Mouse (Mus musculus) heart, embryonic 16.5 days (tissue): Measurements from ENCODE around the gene Fam184a. TPM values are rescaled to one million over a fixed set of nuclear protein-coding genes. Genes with fewer than 3 reads are reported as not detected.
A peak's percentile ranks its signal among the peaks of the same experiment; 100 is the strongest.

Source experiments
- ATAC-seq: fragments of 200-750 bp; cut with Nextera tagmentation; replicated peaks from 2 replicates; pipeline ENCODE4 v1.8.0; 2017; ENCODE audit warnings: moderate number of reproducible peaks; ENCODE audit not compliant: insufficient read depth, low FRiP score; ENCODE audit errors: extremely low read depth
- H3K27ac ChIP-seq: fragments of 300-500 bp; sonication (generic); 2 replicates; pipeline ENCODE4 v1.5.1; 2014; ENCODE audit warnings: mild to moderate bottlenecking, low read length, control low read depth, moderate library complexity
- H3K27me3 ChIP-seq: fragments of 300-500 bp; sonication (generic); 2 replicates; pipeline ENCODE4 v1.6.1; 2014; ENCODE audit warnings: low read length, mixed read lengths; ENCODE audit not compliant: control insufficient read depth, insufficient read depth
- H3K36me3 ChIP-seq: fragments of 300-500 bp; sonication (generic); 2 replicates; pipeline ENCODE4 v1.6.1; 2014; ENCODE audit not compliant: control insufficient read depth, insufficient read depth
- H3K4me1 ChIP-seq: fragments of 300-500 bp; sonication (generic); 2 replicates; pipeline ENCODE4 v1.6.1; 2014; ENCODE audit warnings: low read length, mixed read lengths; ENCODE audit not compliant: control insufficient read depth, insufficient read depth
- H3K4me2 ChIP-seq: fragments of 300-500 bp; sonication (generic); 2 replicates; pipeline ENCODE4 v1.6.1; 2014; ENCODE audit warnings: low read depth, mild to moderate bottlenecking, control low read depth, low read length
- H3K4me3 ChIP-seq: fragments of 300-500 bp; sonication (generic); 2 replicates; pipeline ENCODE4 v1.5.1; 2014; ENCODE audit warnings: mild to moderate bottlenecking, control low read depth, low read length
- H3K9ac ChIP-seq: fragments of 300-500 bp; sonication (generic); 2 replicates; pipeline ENCODE4 v1.6.1; 2014; ENCODE audit warnings: low read length, control low read depth
- H3K9me3 ChIP-seq: fragments of 300-500 bp; sonication (generic); replicated peaks from 2 replicates; pipeline ENCODE4 v1.6.1; 2016; ENCODE audit warnings: low read length; ENCODE audit not compliant: control insufficient read depth
- WGBS: fragments of 180-500 bp; shearing (Covaris S2); extraction: QIAGEN DNeasy Blood & Tissue Kit; methylation state at CpG from one replicate; pipeline ENCODE4 v1.1.7; 2014; 5-methylcytosine and 5-hydroxymethylcytosine counted together
- polyA plus RNA-seq: library from polyadenylated mRNA; unstranded; fragments of >200 nt; fragmentation: Nextera tagmentation; extraction: Ambion mirVana; gene quantifications from 2 replicates; pipeline ENCODE4 v1.2.1, GENCODE M21; 2015

Fam184a gene
- polyA plus RNA-seq, 1 experiment from 2014 or later = 3.0 TPM

- Histone ChIP-seq H3K4me3 (peak overlapping the region; percentile 94), H3K36me3 (no peaks in the 10 kb centered on the region), H3K27ac (peak overlapping the region; percentile 93), H3K27me3 (no peaks in the 10 kb centered on the region), H3K4me2 (peak overlapping the region; percentile 74), H3K9ac (peak overlapping the region; percentile 97), H3K9me3 (no peaks in the 10 kb centered on the region), H3K4me1 (peaks cover 18% of the 10 kb centered on the region)
- under 1% methylated on average over 95 of the region's 99 CpGs for WGBS
- ATAC-seq = peak; percentile 25
Observed at GRCm38 (mm10) chr10:53597121-53597881, 153.6 kb downstream of the Fam184a start.

GRCm38 (mm10) chr10:53596677-53597120 is 154.2 kb downstream of the Fam184a start, which contains the start of gene Asf1a:
TSS of gene Asf1a (plus strand) at chr10:53596757.
- Histone ChIP-seq H3K27ac (peak within 1 kb of the TSS; percentile 96), H3K9ac (peak within 1 kb of the TSS; percentile 97), H3K4me3 (peak within 1 kb of the TSS; percentile 94), H3K4me1 (peaks cover 18% of the 10 kb centered on the region), H3K9me3 (no peaks in the 10 kb centered on the region), H3K27me3 (no peaks in the 10 kb centered on the region), H3K36me3 (no peaks in the 10 kb centered on the region), H3K4me2 (peak within 1 kb of the TSS; percentile 91)
- ATAC-seq = peak; percentile 99
- WGBS = under 1% methylated on average over 42 of the region's 52 CpGs

- H3K9me3 ChIP-seq = no peaks in the 10 kb centered on the region
- H3K27me3 ChIP-seq = no peaks in the 10 kb centered on the region
- H3K4me3 ChIP-seq = peak overlapping the region; percentile 77
- no peak for ATAC-seq
- WGBS = 7% methylated on average over 23 of the region's 27 CpGs
- H3K36me3 ChIP-seq = no peaks in the 10 kb centered on the region
- H3K9ac ChIP-seq = peak overlapping the region; percentile 87
- H3K4me2 ChIP-seq = peak overlapping the region; percentile 91
- H3K4me1 ChIP-seq = peaks cover 18% of the 10 kb centered on the region
- H3K27ac ChIP-seq = peak overlapping the region; percentile 96
Observed at GRCm38 (mm10) chr10:53595744-53596676, 154.9 kb downstream of the Fam184a start.

GRCm38 (mm10) chr10:53585777-53586176 is 165.1 kb downstream of the Fam184a start:
- H3K4me3 ChIP-seq = no peak overlapping the region
- WGBS = 84% methylated on average over 3 of the region's 3 CpGs
- H3K9ac ChIP-seq = no peak overlapping the region
- H3K27me3 ChIP-seq = no peaks in the 10 kb centered on the region
- no peak overlapping the region for H3K4me2 ChIP-seq
- H3K9me3 ChIP-seq = no peaks in the 10 kb centered on the region
- ATAC-seq = no peak
- H3K4me1 ChIP-seq = no peaks in the 10 kb centered on the region
- no peaks in the 10 kb centered on the region for H3K36me3 ChIP-seq
- no peak overlapping the region for H3K27ac ChIP-seq

Other genes with a start within 250 kb of the Fam184a start
- gene Asf1a, start 154.4 kb downstream of the Fam184a start, polyA plus RNA-seq = 61.7 and 65.5 TPM in 2 replicates
- 7.8 and 8.7 TPM in 2 replicates for gene Mcm9, start 120.7 kb downstream of the Fam184a start, polyA plus RNA-seq